Mouse (Mus musculus) liver, adult 2 months (tissue): ENCODE data around the gene Zbtb4.

ENCODE experiments used
- CTCF ChIP-seq: fragments of 200-500 bp; IDR thresholded peaks from 2 replicates; pipeline ENCODE4 v1.5.1; 2011; ENCODE audit warnings: low read depth, low read length, control low read depth
- POLR2A ChIP-seq: fragments of 200-500 bp; IDR thresholded peaks from 2 replicates; pipeline ENCODE4 v1.6.1; 2011; ENCODE audit warnings: low read length, control low read depth; ENCODE audit not compliant: insufficient read depth; ENCODE audit errors: extremely low read depth

- no peak for TF ChIP-seq POLR2A
- no peak for TF ChIP-seq CTCF
These were observed 40.7 kb downstream of the Zbtb4 start for GRCm38 (mm10) chr11:69806378-69806777.
